Mouse (Mus musculus): ENCODE measurements around the gene Magi1.

Gene Magi1

GRCm38 (mm10) chr6:94256982-94257830, 26.5 kb downstream of the Magi1 start:
- DNase-seq (ENCODE audit: low spot score): no peak

- DNase-seq (ENCODE audit: low spot score): no peak
These were observed 29.8 kb downstream of the Magi1 start for GRCm38 (mm10) chr6:94253943-94254342.

DNA sequence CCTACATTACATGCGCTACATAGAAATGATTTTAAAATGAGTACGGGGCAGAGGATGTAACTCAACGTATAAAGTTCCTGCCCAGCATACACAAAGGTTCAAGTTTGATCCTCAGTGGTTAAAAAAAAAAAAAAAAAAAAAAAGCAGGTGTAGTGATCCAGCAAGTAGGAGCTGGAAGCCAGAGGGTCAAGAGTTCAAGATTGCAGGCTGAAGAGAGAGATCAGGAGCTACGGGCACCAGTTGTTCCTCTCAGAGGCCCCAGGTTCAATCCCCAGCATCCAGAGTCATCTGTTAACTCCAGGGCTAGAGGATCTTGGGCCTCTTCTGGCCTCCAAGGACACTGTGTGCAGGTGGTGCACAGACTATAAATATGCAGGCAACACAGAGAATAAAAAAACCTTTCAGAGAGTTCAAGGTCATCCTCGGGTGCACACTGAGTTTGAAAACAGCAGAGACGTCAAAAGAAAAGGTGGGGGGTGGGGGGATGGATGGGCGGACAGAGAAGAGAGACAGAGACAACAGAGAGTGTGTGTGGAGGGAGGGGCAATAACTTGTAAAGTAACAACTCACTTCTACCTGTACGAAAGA, 32.3 kb downstream of the Magi1 start:
- DNase-seq (ENCODE audit: low spot score): no peak

- DNase-seq (ENCODE audit: low spot score): no peak
These were observed 34.4 kb downstream of the Magi1 start for GRCm38 (mm10) chr6:94249286-94249790.

GRCm38 (mm10) chr6:94241251-94241650, 42.5 kb downstream of the Magi1 start:
- no peak for DNase-seq (ENCODE audit: low spot score)

DNA sequence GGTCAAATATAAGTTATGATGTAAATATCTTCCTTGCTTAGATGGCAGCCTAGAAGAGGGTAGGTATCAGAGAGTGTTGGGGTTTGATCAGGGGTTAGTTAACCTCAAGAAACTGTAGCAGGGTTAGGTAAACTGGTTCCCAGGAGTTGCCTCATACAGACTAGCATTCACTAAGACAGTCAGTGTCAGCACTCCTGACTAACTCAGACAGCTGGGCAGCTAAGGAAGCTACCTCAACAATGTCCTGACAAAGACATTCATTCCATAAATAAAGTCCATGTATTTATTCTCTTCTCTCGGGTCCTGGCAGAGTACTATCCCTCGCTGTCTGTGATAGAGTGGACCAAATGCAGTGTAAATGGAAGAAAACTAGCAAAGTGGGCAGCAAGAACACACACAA, 45.1 kb downstream of the Magi1 start:
- no peak for DNase-seq (ENCODE audit: low spot score)

GRCm38 (mm10) chr6:94236899-94237298, 46.8 kb downstream of the Magi1 start:
- DNase-seq (ENCODE audit: low spot score): no peak

DNA sequence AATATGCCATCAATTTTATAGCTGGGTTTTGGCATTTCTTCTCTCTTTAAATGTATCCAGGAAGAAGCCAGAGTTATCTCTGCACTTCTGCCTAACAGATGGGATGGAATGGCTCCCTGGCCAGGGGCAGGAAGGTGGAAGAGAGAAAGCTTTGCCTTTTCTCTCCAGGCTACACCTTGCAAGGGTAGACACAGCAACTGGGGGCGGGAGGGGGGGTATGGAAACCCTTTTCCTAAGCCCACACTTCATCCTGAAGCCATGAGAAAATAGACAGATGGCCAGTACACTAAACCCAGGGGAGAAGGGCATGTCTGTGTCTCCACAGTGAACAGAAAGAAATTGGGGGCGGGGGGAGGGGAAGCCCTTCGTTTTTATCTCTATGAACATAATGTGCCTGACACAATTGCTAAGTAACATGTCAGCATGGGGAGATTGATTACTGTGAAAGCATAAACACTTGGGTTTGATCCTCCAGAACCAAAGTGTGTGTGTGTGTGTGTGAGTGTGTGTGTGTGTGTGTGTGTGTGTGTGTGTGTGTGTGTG, 51.4 kb downstream of the Magi1 start:
- no peak for DNase-seq (ENCODE audit: low spot score)

GRCm38 (mm10) chr6:94231831-94232230, 51.9 kb downstream of the Magi1 start:
- DNase-seq (ENCODE audit: low spot score): no peak

DNA sequence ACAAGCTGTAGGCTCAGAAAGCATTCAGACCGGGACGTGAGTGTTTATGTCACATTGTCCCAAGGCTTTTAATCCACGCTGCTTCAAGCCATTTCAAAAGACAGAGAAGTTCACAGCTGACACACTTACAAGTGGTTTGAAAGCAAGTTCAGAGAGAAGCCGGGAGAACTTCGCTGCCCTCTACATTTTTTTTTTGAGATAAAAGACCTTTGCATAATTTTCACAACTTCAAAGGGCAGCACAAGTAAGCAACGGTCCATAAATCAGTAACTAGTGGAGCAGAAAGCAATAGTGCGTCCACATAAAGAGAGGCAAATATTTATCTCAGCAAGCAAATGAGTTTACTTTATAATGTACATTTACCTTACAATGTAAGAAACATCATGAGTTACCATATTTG, 52.4 kb downstream of the Magi1 start:
- no peak for DNase-seq (ENCODE audit: low spot score)

DNA sequence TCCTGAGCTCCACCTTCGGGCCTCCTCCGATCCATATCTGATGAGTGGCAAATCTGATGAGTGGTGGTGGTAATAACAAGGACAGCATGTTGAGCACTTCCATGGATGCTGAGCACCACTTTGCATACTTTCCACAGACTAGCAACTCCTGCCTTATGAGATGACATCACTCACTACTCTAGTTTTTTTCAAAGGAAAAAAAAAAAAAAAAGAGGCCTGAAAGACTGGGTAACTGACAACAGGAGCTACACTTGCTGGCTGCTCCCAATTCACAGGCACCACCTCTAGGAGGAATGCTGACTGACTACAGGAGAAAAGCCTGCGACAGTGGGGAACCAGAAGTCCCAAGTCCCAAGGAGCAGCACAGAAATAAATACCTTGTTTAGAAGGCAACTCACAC, 52.8 kb downstream of the Magi1 start:
- no peak for DNase-seq (ENCODE audit: low spot score)

DNA sequence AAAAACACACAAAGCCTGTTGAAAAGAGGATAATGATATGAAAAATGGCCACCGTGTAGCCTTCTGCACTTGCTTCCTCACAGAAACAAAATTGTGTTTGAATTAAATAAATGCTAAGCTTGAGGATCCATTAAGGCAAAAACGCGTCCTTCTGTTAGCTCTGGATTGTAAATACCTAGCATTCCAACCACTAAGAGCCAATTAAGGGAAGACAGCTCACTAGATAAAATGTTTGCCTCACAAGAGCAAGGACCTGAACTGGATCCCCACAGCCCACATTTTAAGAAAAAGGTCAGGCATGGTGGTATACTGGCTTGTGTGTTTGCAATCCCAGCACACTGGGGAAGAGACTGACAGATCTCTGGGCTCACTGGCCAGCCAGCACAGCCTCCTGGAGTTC, 53.6 kb downstream of the Magi1 start:
- no peak for DNase-seq (ENCODE audit: low spot score)

- no peak for DNase-seq (ENCODE audit: low spot score)
These were observed 57.5 kb downstream of the Magi1 start for GRCm38 (mm10) chr6:94226262-94226661.

DNA sequence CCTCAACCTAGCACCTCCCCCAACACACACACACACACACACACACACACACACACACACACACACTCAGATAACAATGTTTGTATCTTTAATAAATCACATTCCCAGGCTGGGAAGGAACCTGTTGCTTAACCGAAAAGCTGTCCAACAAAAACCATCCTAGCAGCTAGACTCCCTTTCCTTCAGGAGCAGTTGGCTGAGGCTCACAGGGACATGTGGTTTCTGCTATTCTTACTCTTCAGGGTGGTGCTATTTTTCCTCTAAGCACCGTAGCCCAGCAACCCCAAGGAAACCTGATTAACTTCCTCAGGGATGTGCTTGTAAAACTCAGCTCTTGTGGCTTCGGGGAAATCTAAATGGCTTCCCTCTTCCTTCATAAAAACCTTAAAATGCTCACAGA, 57.9 kb downstream of the Magi1 start:
- DNase-seq (ENCODE audit: low spot score): no peak

DNA sequence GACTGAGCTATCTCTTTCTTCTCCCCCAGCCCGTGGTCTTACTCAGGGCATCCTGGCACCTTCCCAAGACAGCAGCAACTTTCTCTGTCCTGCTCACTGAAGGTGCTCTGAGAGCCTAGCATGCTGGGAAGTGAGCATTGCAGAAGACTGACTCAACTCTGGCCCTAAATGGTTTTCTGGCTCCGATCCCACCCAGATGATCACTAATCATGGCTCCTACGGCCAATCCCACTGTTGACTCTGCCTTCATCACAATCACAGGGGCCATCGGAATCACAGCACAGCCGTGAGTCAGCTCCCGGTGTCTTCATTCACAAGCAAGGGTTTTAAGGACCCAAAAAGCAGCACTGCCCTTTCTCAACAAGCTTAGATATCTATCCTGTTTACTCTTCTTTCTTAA, 58.6 kb downstream of the Magi1 start:
- no peak for DNase-seq (ENCODE audit: low spot score)

GRCm38 (mm10) chr6:94222253-94222652, 61.5 kb downstream of the Magi1 start:
- no peak for DNase-seq (ENCODE audit: low spot score)

DNA sequence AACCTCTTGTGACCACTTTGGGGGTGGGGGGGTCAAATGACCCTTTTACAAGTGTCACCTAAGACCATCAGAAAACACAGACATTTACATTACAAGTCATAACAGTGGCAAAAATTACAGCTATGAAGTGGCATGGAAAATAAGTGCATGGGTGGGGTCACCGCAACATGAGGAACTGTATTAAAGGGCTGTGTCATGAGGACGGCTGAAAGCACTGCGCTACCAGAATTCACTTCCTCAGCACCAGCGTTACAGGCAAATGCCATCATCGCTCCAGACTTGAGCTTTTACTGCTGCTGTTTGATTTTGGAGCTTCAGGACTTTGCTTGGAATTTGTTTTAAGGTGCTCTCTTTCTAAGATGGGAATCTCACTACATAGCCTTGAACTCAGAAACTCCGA, 62.0 kb downstream of the Magi1 start:
- DNase-seq (ENCODE audit: low spot score): no peak

- no peak for DNase-seq (ENCODE audit: low spot score)
These were observed 65.6 kb downstream of the Magi1 start for GRCm38 (mm10) chr6:94218076-94218475.

- DNase-seq (ENCODE audit: low spot score): no peak
These were observed 67.9 kb downstream of the Magi1 start for GRCm38 (mm10) chr6:94215834-94216233.

- DNase-seq (ENCODE audit: low spot score): no peak
These were observed 68.7 kb downstream of the Magi1 start for GRCm38 (mm10) chr6:94214895-94215538.

GRCm38 (mm10) chr6:94205926-94206325, 77.8 kb downstream of the Magi1 start:
- no peak for DNase-seq (ENCODE audit: low spot score)

GRCm38 (mm10) chr6:94203642-94204145, 80.0 kb downstream of the Magi1 start:
- no peak for DNase-seq (ENCODE audit: low spot score)

DNA sequence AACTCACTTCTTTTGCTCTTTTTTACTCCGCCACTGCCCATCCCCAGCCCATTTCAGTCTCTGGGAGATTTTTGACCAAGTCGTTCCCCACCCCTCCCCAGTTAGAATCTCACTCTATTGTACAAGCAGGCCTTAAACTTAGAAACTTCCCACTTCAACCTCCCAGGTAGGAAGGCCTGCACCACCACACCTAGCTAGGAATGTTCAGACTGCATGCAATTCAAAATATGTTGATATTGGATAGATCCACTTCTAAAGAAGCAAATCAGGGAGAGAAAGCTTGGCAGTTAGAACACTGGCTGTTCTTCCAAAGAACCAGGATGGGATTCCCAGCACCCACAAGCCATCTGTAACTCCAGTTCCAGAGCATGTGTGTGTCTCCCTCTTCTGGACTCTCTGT, 81.8 kb downstream of the Magi1 start:
- DNase-seq (ENCODE audit: low spot score): no peak
